Mouse (Mus musculus) forebrain, embryonic 11.5 days (tissue): ENCODE measurements around the gene St6gal1. TPM values are rescaled to one million over a fixed set of nuclear protein-coding genes. Genes with fewer than 3 reads are reported as not detected.

Experiments used
- ATAC-seq: fragments of 200-750 bp; cut with Nextera tagmentation; replicated peaks from 2 replicates; pipeline ENCODE4 v1.8.0; 2017; ENCODE audit warnings: moderate TSS enrichment; ENCODE audit not compliant: low FRiP score
- DNase-seq: peaks from one replicate; pipeline ENCODE4 v3.0.0-alpha.2; 2017; ENCODE audit warnings: low spot score
- H3K27ac ChIP-seq: fragments of 300-500 bp; sonication (generic); 2 replicates; pipeline ENCODE4 v1.5.1; 2014; ENCODE audit warnings: low read depth, low read length
- H3K27me3 ChIP-seq: fragments of 300-500 bp; sonication (generic); 2 replicates; pipeline ENCODE4 v1.6.1; 2014; ENCODE audit warnings: mild to moderate bottlenecking, low read length, mixed read lengths; ENCODE audit not compliant: control insufficient read depth, insufficient read depth
- H3K36me3 ChIP-seq: fragments of 300-500 bp; sonication (generic); 2 replicates; pipeline ENCODE4 v1.6.1; 2014; ENCODE audit warnings: mild to moderate bottlenecking, low read length, moderate library complexity, mixed read lengths; ENCODE audit not compliant: control insufficient read depth, insufficient read depth
- H3K4me1 ChIP-seq: fragments of 300-500 bp; sonication (generic); replicated peaks from 2 replicates; pipeline ENCODE4 v1.6.1; 2014; ENCODE audit warnings: low read length, mixed read lengths; ENCODE audit not compliant: control insufficient read depth, insufficient read depth
- H3K4me2 ChIP-seq: fragments of 300-500 bp; sonication (generic); 2 replicates; pipeline ENCODE4 v1.6.1; 2014; ENCODE audit warnings: low read depth, mild to moderate bottlenecking, low read length, moderate library complexity, mixed read lengths; ENCODE audit not compliant: severe bottlenecking
- H3K4me3 ChIP-seq: fragments of 300-500 bp; sonication (generic); 2 replicates; pipeline ENCODE4 v1.5.1; 2014; ENCODE audit warnings: low read depth, low read length
- H3K9ac ChIP-seq: fragments of 300-500 bp; sonication (generic); 2 replicates; pipeline ENCODE4 v1.6.1; 2014; ENCODE audit warnings: low read length
- H3K9me3 ChIP-seq: fragments of 300-500 bp; sonication (generic); 2 replicates; pipeline ENCODE4 v1.6.1; 2016; ENCODE audit warnings: low read length, mixed read lengths; ENCODE audit not compliant: control insufficient read depth
- WGBS: fragments of 180-500 bp; shearing (Covaris S2); extraction: QIAGEN DNeasy Blood & Tissue Kit; methylation state at CpG from one replicate; pipeline ENCODE4 v1.1.7; 2014; 5-methylcytosine and 5-hydroxymethylcytosine counted together
- polyA plus RNA-seq: library from polyadenylated mRNA; unstranded; fragments of >200 nt; fragmentation: Nextera tagmentation; extraction: Ambion mirVana; gene quantifications from 2 replicates; pipeline ENCODE4 v1.2.1, GENCODE M21; 2014

The St6gal1 gene
- polyA plus RNA-seq, 1 experiment from 2014 or later: 24.7 TPM

DNA sequence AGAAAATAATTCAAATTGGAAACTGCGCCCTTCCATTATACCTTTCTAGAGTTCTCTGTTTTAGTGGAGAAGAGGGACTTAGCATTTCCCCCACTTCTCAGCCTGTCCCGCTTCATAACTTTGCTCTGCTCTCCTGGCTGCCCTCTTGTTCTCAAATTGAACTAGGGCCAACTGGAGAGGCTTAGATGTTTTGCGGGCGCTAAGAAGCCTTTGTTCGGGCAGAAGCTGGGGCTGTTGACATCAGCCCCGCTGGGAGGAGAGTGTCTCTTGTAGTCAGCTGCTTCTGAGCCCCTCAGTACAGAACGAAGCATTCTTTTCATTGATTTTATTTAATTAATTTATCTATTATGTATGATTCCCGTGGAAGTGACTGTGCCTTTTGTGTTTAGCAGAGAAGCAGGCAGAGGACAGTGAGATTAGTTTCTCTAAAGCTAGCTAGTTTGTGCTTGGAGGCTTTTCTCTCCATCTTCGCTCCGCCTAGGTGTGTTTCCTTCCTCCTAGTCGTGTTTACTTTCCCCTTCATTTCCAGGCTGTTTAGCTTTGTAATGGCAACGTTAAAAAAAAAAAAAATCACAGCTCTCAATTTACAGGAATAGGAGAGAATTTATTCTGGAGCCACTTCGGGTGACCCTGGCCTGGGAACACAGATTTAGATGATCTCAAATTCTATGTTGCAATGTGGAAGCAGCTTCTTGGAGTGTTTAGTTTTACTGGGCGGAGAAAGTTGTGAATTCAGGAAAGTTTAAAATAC is 2.2 kb downstream of the St6gal1 start:
- ATAC-seq: 0 out of 2 replicates have a peak, but pooled peaks have one; percentile 2
- Histone ChIP-seq H3K27ac (peak overlapping the region; percentile 54; the same call in 1 of the 2 replicates), H3K27me3 (peaks cover 3% of the 10 kb centered on the region; the same call in 1 of the 2 replicates), H3K4me3 (peak overlapping the region; percentile 78), H3K9me3 (no peaks in the 10 kb centered on the region), H3K9ac (peak overlapping the region; percentile 97), H3K4me1 (peaks cover 6% of the 10 kb centered on the region; the same call in 1 of the 2 replicates), H3K36me3 (no peaks in the 10 kb centered on the region), H3K4me2 (peak overlapping the region; percentile 92)
- 7% methylated on average over 14 of the region's 14 CpGs for WGBS
- DNase-seq: peak; percentile 60

DNA sequence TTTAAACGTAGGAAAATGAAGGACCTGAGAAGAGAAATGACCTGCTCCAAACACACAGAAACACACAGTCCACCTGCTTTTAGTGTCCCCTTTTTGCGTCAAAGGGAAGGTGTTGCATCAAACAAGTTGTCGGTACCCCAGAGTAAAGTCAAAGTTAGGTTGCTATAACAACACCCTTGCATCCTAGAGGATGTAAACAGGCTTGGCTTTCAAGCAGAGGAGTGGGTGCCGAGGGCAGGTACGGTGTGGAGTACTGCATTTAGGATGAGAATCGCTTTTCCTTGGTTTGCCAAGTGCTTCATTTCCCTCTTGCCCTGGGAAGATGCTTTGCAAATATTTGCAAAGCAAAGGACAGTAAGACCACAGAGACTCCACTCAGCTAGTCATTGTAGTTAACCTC is 3.3 kb downstream of the St6gal1 start:
- H3K9ac ChIP-seq: no peak overlapping the region
- H3K9me3 ChIP-seq: no peaks in the 10 kb centered on the region
- no peak for DNase-seq
- no peak overlapping the region for H3K4me2 ChIP-seq
- no peak overlapping the region for H3K27ac ChIP-seq
- 18% methylated on average over 6 of the region's 6 CpGs for WGBS
- ATAC-seq: no peak
- H3K4me1 ChIP-seq: peaks cover 6% of the 10 kb centered on the region; the same call in 1 of the 2 replicates
- H3K27me3 ChIP-seq: peaks cover 3% of the 10 kb centered on the region; the same call in 1 of the 2 replicates
- no peaks in the 10 kb centered on the region for H3K36me3 ChIP-seq
- H3K4me3 ChIP-seq: no peak overlapping the region

- WGBS: 19% methylated on average over 3 of the region's 3 CpGs
- H3K4me1 ChIP-seq: peaks cover 6% of the 10 kb centered on the region; the same call in 1 of the 2 replicates
- no peaks in the 10 kb centered on the region for H3K36me3 ChIP-seq
- no peak for ATAC-seq
- H3K27ac ChIP-seq: no peak overlapping the region
- no peak overlapping the region for H3K9ac ChIP-seq
- H3K9me3 ChIP-seq: no peaks in the 10 kb centered on the region
- peaks cover 3% of the 10 kb centered on the region; the same call in 1 of the 2 replicates for H3K27me3 ChIP-seq
- no peak overlapping the region for H3K4me3 ChIP-seq
- 0 out of 2 replicates have a peak overlapping the region, but pooled peaks have one; percentile 5 for H3K4me2 ChIP-seq
- DNase-seq: no peak
These were observed 3.9 kb downstream of the St6gal1 start for GRCm38 (mm10) chr16:23228486-23228885.

DNA sequence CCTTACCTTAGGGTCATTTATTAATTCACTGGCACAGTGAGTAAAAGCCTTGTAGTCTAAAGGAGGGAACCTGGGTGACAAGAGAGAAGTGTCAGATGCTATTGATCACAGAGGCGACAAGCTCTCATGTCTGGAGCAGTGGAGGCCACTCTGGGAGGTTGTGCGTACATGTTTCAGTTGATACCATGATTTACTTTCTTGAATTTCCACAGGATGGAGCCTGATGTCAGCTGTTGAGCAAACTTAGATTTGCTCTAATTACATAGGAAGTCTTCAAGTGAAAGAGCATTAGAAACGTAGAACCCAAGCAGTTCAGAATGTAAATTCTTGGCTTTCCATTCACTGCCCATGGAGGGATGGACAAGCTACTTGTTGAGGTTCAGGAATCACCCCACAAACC is 5.4 kb downstream of the St6gal1 start:
- H3K4me3 ChIP-seq: no peak overlapping the region
- H3K9ac ChIP-seq: no peak overlapping the region
- H3K4me1 ChIP-seq: peaks cover 6% of the 10 kb centered on the region; the same call in 1 of the 2 replicates
- no peak overlapping the region for H3K27ac ChIP-seq
- no peaks in the 10 kb centered on the region for H3K9me3 ChIP-seq
- H3K4me2 ChIP-seq: no peak overlapping the region
- DNase-seq (no peak), ATAC-seq (no peak)
- peaks cover 3% of the 10 kb centered on the region; the same call in 1 of the 2 replicates for H3K27me3 ChIP-seq
- 81% methylated on average over 3 of the region's 3 CpGs for WGBS
- H3K36me3 ChIP-seq: no peaks in the 10 kb centered on the region

DNA sequence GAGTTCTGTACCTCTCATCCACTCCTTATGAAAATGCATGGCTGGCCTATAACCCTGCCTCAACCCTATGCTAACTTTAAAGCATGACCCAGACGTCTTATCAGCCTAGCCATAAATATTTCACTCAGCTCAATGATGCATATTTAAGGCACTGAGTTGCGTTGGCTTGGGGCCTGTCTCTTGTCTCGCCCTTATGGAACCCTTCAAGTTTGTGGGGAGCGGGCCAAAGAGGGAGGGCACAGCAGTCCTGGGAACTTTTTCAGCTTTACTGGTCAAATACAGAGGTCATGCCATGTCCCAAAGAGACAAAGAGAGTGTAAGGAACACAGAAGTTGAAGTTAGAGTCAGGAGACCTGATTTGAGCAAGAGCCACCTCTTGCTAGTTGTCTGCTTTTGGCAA is 6.6 kb downstream of the St6gal1 start:
- H3K36me3 ChIP-seq: no peaks in the 10 kb centered on the region
- no peak overlapping the region for H3K27ac ChIP-seq
- no peaks in the 10 kb centered on the region for H3K9me3 ChIP-seq
- 85% methylated on average over 4 of the region's 4 CpGs for WGBS
- DNase-seq (no peak), ATAC-seq (no peak)
- peaks cover 3% of the 10 kb centered on the region; the same call in 1 of the 2 replicates for H3K27me3 ChIP-seq
- H3K4me1 ChIP-seq: peaks cover 6% of the 10 kb centered on the region; the same call in 1 of the 2 replicates
- no peak overlapping the region for H3K4me2 ChIP-seq
- no peak overlapping the region for H3K4me3 ChIP-seq
- no peak overlapping the region for H3K9ac ChIP-seq

DNA sequence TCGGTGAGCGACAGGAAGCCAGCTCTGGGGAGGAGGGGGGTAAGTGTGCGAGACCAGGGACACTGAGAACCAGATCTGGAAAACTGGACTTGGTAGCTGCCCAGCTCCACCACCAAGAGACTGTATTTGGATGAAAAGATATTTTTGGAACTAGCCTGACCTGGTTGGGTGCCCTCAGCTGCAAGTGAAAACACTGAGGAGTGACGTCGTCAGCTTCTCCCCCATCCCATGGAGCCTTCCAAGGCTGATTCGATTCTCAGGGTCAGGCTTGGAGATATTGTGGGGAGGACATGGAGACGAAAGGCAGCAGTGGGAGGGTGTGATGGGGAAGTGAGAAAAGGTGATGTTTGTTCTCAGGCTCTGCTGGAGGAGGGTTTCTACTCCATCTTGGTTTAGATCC is 8.2 kb downstream of the St6gal1 start:
- Histone ChIP-seq H3K36me3 (no peaks in the 10 kb centered on the region), H3K4me3 (no peak overlapping the region), H3K4me2 (no peak overlapping the region), H3K27me3 (peaks cover 3% of the 10 kb centered on the region; the same call in 1 of the 2 replicates), H3K27ac (no peak overlapping the region), H3K4me1 (peaks cover 4% of the 10 kb centered on the region; the same call in 1 of the 2 replicates), H3K9me3 (no peaks in the 10 kb centered on the region), H3K9ac (no peak overlapping the region)
- 81% methylated on average over 7 of the region's 7 CpGs for WGBS
- no peak for DNase-seq
- ATAC-seq: no peak

GRCm38 (mm10) chr16:23233496-23233895 is 9.0 kb downstream of the St6gal1 start:
- Histone ChIP-seq H3K4me2 (no peak overlapping the region), H3K4me1 (no peaks in the 10 kb centered on the region), H3K9me3 (no peaks in the 10 kb centered on the region), H3K27me3 (peaks cover 3% of the 10 kb centered on the region; the same call in 1 of the 2 replicates), H3K4me3 (no peak overlapping the region), H3K36me3 (no peaks in the 10 kb centered on the region), H3K9ac (no peak overlapping the region), H3K27ac (no peak overlapping the region)
- no peak for ATAC-seq
- no peak for DNase-seq
- 88% methylated on average over 10 of the region's 10 CpGs for WGBS

DNA sequence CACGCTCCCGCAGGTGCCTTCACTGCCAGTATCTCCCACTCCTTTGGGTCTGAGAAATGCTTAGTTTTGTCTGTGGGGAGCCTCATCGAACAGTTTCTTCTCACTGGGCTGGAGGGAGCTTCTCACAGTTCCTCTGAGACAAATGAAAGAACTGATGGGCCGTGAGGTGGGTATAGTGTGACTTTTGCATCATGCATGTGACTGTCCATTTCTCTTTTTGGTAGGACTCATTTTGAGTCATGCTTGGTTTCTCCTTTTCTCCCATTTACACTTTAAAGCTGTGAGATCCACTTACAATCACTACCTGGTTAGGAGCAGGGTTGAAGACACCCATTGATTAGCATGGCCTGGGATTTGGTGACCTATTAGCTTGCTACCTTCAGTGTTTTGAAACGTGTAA is 10.0 kb downstream of the St6gal1 start:
- ATAC-seq: no peak
- no peaks in the 10 kb centered on the region for H3K4me1 ChIP-seq
- 88% methylated on average over 5 of the region's 5 CpGs for WGBS

More for the DNA sequence above, 10.0 kb downstream of the St6gal1 start:
- peaks cover 3% of the 10 kb centered on the region; the same call in 1 of the 2 replicates for H3K27me3 ChIP-seq
- H3K9me3 ChIP-seq: no peaks in the 10 kb centered on the region
- no peak overlapping the region for H3K27ac ChIP-seq
- no peak for DNase-seq
- H3K9ac ChIP-seq: no peak overlapping the region
- no peaks in the 10 kb centered on the region for H3K36me3 ChIP-seq
- no peak overlapping the region for H3K4me3 ChIP-seq
- no peak overlapping the region for H3K4me2 ChIP-seq
